Mouse (Mus musculus) E14TG2a.4 (cell line): ENCODE measurements around the gene Sohlh2.
"Not testable (repeated sequence)": the region's sequence is repeated elsewhere in the genome, so short reads cannot be mapped to it uniquely, and the experiment has no call there.

ENCODE experiments used
- CTCF ChIP-seq: conservative IDR thresholded peaks from 2 replicates; pipeline ENCODE4 v1.5.1; 2014; ENCODE audit warnings: low read length
- NANOG ChIP-seq: IDR thresholded peaks from 2 replicates; pipeline ENCODE4 v1.6.1; 2014; ENCODE audit warnings: borderline replicate concordance, low read length, mixed read lengths

- not testable (repeated sequence) for TF ChIP-seq CTCF, NANOG
Measured at GRCm38 (mm10) chr3:55203621-55204020, 21.8 kb downstream of the Sohlh2 start.
